Mouse (Mus musculus): ENCODE results near the gene Pid1.

DNA sequence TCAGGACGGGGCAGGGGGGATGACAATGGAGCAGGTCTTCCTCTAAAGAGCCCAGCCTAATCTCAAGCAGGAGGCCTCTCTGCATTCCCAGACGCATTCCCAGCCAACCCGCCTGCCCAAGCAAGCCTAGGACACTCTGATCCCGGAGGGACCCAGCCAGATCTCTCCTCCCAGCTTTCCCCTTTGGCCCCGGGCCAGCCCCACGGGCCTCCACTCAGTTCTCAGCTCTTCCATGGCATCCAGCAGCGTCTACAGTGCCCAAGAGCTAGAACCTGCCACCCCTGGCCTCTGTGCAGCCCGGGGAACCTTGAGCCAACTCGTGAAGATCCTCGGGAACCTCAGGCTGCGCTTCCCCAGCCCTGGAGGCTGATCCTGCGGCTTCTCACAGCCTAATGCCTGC, 40.9 kb upstream of the Pid1 start:
- no peak for TF ChIP-seq CTCF (IDR thresholded peaks at IDR 0.05; ENCODE audit: low read depth)
- no peak for TF ChIP-seq EP300 (optimal IDR thresholded peaks at IDR 0.05)

Measured in stomach, postnatal 0 days (tissue).